Mouse (Mus musculus) liver, adult 2 months (tissue): ENCODE measurements around the gene Gm4791.

Source experiments
- CTCF ChIP-seq: fragments of 200-500 bp; IDR thresholded peaks from 2 replicates; pipeline ENCODE4 v1.5.1; 2011; ENCODE audit warnings: low read depth, low read length, control low read depth
- POLR2A ChIP-seq: fragments of 200-500 bp; IDR thresholded peaks from 2 replicates; pipeline ENCODE4 v1.6.1; 2011; ENCODE audit warnings: low read length, control low read depth; ENCODE audit not compliant: insufficient read depth; ENCODE audit errors: extremely low read depth

DNA sequence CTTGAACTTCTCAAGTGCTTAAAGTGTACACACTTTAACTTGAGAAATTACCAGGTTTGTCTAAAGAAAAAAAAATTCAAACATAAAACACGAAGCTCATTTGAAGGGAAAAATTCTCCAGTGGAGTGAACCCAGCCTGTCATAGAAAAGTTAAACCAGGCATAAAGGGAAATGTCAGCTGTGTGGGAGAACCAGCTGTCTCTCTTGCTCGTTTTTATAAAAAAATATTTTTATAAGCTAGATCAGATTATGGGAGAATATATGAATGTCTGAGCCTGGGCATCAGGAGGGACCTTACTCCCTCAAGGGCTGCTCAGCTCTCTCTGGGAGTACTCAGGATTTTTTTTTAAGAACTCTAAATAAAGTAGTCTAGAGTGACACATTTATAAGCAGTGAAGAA, 15.1 kb upstream of the Gm4791 start:
- TF ChIP-seq CTCF (no peak), POLR2A (no peak)
